Mouse (Mus musculus) thymus, adult 2 months (tissue): ENCODE results near the gene Atp2b4.

Source experiments
- CTCF ChIP-seq: fragments of 200-500 bp; IDR thresholded peaks from 2 replicates; pipeline ENCODE4 v1.5.1; 2012; ENCODE audit warnings: mild to moderate bottlenecking, control low read depth, low read length, moderate library complexity, borderline replicate concordance; ENCODE audit not compliant: control insufficient read depth, poor library complexity, insufficient read depth; ENCODE audit errors: extremely low read depth
- POLR2A ChIP-seq: fragments of 200-500 bp; IDR thresholded peaks from 2 replicates; pipeline ENCODE4 v1.6.1; 2012; ENCODE audit warnings: mild to moderate bottlenecking, low read length, control low read depth, moderate library complexity; ENCODE audit not compliant: control insufficient read depth, poor library complexity, insufficient read depth; ENCODE audit errors: extremely low read depth

- TF ChIP-seq CTCF (no peak), POLR2A (no peak)
These were observed 91.5 kb downstream of the Atp2b4 start for GRCm38 (mm10) chr1:133709292-133709691.
